ENCODE assay signal across 9 mouse cellular contexts in genomic region chr10:75832272-75832895, GRCm38 (mm10). TPM values are rescaled to one million over a fixed set of nuclear protein-coding genes. Genes with fewer than 3 reads are reported as not detected.
DNase-seq lines count a peak whose midpoint lies in the region; ATAC-seq and TF ChIP-seq lines count a peak whose summit lies in the region.
"Had no signal": no experiment of that assay in that cellular context is flagged by ENCODE, and none has a peak within 500 bp of the region (broad histone marks: within the 10 kb centered on the region; RNA-seq: fewer than 3 reads in every experiment).

No protein-coding gene starts in this region.

- DNase-seq in ovary, adult 18-20 months (ENCODE audit: low spot score) = peak; percentile 62
- DNase-seq in ovary, postnatal 10 days (ENCODE audit: low spot score) = no peak
- DNase-seq in adrenal gland, adult 18-20 months (ENCODE audit: low spot score in 2 of 2) = peak; percentile 67
- peak; percentile 47 for DNase-seq in embryonic facial prominence, embryonic 10.5 days (ENCODE audit: low spot score)
- peak; percentile 59 for DNase-seq in kidney, postnatal 0 days (ENCODE audit: low spot score)
- peak; percentile 51 to 74 for DNase-seq in thymus, postnatal 10 days (ENCODE audit: low spot score in 2 of 2)

- TF ChIP-seq CTCF in kidney, postnatal 0 days (IDR thresholded peaks at IDR 0.05; ENCODE audit: low read depth) = peak; percentile 83

- no peak overlapping the region for H3K27ac ChIP-seq in embryonic facial prominence, embryonic 10.5 days (replicated peaks)
- H3K27ac ChIP-seq in kidney, postnatal 0 days = no peak overlapping the region
- H3K27ac ChIP-seq: neural tube, embryonic 13.5 days had no signal

- no peak overlapping the region for H3K9ac ChIP-seq in kidney, postnatal 0 days (ENCODE audit: low read depth, low read length)
- H3K9ac ChIP-seq: neural tube, embryonic 13.5 days had no signal

- peaks cover 43% of the 10 kb centered on the region for H3K4me1 ChIP-seq in embryonic facial prominence, embryonic 10.5 days
- peaks cover 18% of the 10 kb centered on the region; the same call in 1 of the 2 replicates for H3K4me1 ChIP-seq in kidney, postnatal 0 days (replicated peaks; ENCODE audit: insufficient read depth, low read length)

- no peaks in the 10 kb centered on the region for H3K36me3 ChIP-seq in embryonic facial prominence, embryonic 10.5 days (replicated peaks)
- H3K36me3 ChIP-seq in kidney, postnatal 0 days (ENCODE audit: insufficient read depth, low read length) = no peaks in the 10 kb centered on the region
- H3K36me3 ChIP-seq: neural tube, embryonic 13.5 days had no signal

- H3K4me3 ChIP-seq in embryonic facial prominence, embryonic 10.5 days = no peak overlapping the region
- H3K4me3 ChIP-seq in kidney, postnatal 0 days (replicated peaks; ENCODE audit: low read depth, low read length) = no peak overlapping the region
- H3K4me3 ChIP-seq: neural tube, embryonic 13.5 days had no signal

- ATAC-seq in kidney, postnatal 0 days (replicated peaks; ENCODE audit: low FRiP score, low read depth) = no peak
- peak; percentile 53 for ATAC-seq in megakaryocyte progenitor cell, adult 5-6 weeks (replicated peaks; ENCODE audit: poor library complexity)

- H3K4me2 ChIP-seq in kidney, postnatal 0 days (ENCODE audit: low read length) = no peak overlapping the region

- no peaks in the 10 kb centered on the region for H3K9me3 ChIP-seq in embryonic facial prominence, embryonic 10.5 days
- no peaks in the 10 kb centered on the region for H3K9me3 ChIP-seq in kidney, postnatal 0 days (replicated peaks; ENCODE audit: low read length)
- H3K9me3 ChIP-seq: neural tube, embryonic 13.5 days had no signal

- 67% methylated on average over 13 of the region's 13 CpGs for WGBS in embryonic facial prominence, embryonic 10.5 days
- 73% methylated on average over 13 of the region's 13 CpGs for WGBS in kidney, postnatal 0 days

- H3K27me3 ChIP-seq in embryonic facial prominence, embryonic 10.5 days (replicated peaks; ENCODE audit: low read depth, poor library complexity, severe bottlenecking) = peaks cover 29% of the 10 kb centered on the region
- no peaks in the 10 kb centered on the region for H3K27me3 ChIP-seq in kidney, postnatal 0 days (ENCODE audit: insufficient read depth, low read length)

RNA-seq across cellular contexts. Expression of gene Gstt2, which starts 4.8 kb away (rescaled TPM):
- 10 to 100 TPM; 25.5 to 31.1 TPM for total RNA-seq in adrenal gland, adult 18-20 months (2021)
- 6.8 and 8.5 TPM in 2 replicates for polyA plus RNA-seq in embryonic facial prominence, embryonic 10.5 days (2016; fragmentation: Nextera tagmentation; extraction: Ambion mirVana)
- polyA plus RNA-seq in kidney, postnatal 0 days (2015; fragmentation: Nextera tagmentation; extraction: Ambion mirVana) = 125 and 129 TPM in 2 replicates
- 23.8 and 24.1 TPM in 2 replicates for total RNA-seq in megakaryocyte progenitor cell, adult 5-6 weeks (2015)
- 14.2 and 21.6 TPM in 2 replicates for total RNA-seq in megakaryocyte progenitor cell, adult 5-6 weeks (2017)

RNA-seq across cellular contexts. Expression of gene Gstt4, which starts 10.0 kb away (rescaled TPM):
- total RNA-seq in adrenal gland, adult 18-20 months (2021) = not detected
- polyA plus RNA-seq in embryonic facial prominence, embryonic 10.5 days (2016; fragmentation: Nextera tagmentation; extraction: Ambion mirVana) = 0.21 TPM in 1 of 2 replicates, not detected in the other
- not detected in 2 replicates for polyA plus RNA-seq in kidney, postnatal 0 days (2015; fragmentation: Nextera tagmentation; extraction: Ambion mirVana)
- total RNA-seq in megakaryocyte progenitor cell, adult 5-6 weeks (2015) = not detected in 2 replicates
- not detected in 2 replicates for total RNA-seq in megakaryocyte progenitor cell, adult 5-6 weeks (2017)
- polyA plus RNA-seq: heart, embryonic 16.5 days; neural tube, embryonic 13.5 days had no signal

RNA-seq across cellular contexts. Expression of gene Mif, which starts 27.7 kb away (rescaled TPM):
- 100 to 1,000 TPM; 221 to 268 TPM for total RNA-seq in adrenal gland, adult 18-20 months (2021)
- 3,361 and 3,650 TPM in 2 replicates for polyA plus RNA-seq in embryonic facial prominence, embryonic 10.5 days (2016; fragmentation: Nextera tagmentation; extraction: Ambion mirVana)
- polyA plus RNA-seq in kidney, postnatal 0 days (2015; fragmentation: Nextera tagmentation; extraction: Ambion mirVana) = 1,473 and 1,501 TPM in 2 replicates
- total RNA-seq in megakaryocyte progenitor cell, adult 5-6 weeks (2015) = 477 and 576 TPM in 2 replicates
- total RNA-seq in megakaryocyte progenitor cell, adult 5-6 weeks (2017) = 746 and 790 TPM in 2 replicates

RNA-seq across cellular contexts. Expression of gene Gstt1, which starts 34.0 kb away (rescaled TPM):
- 10 to 100 TPM; 57.9 to 82.4 TPM for total RNA-seq in adrenal gland, adult 18-20 months (2021)
- polyA plus RNA-seq in embryonic facial prominence, embryonic 10.5 days (2016; fragmentation: Nextera tagmentation; extraction: Ambion mirVana) = 3.0 and 4.3 TPM in 2 replicates
- 33.2 and 34.4 TPM in 2 replicates for polyA plus RNA-seq in kidney, postnatal 0 days (2015; fragmentation: Nextera tagmentation; extraction: Ambion mirVana)
- not detected in 2 replicates for total RNA-seq in megakaryocyte progenitor cell, adult 5-6 weeks (2015)
- 2.3 TPM in 1 of 2 replicates, not detected in the other for total RNA-seq in megakaryocyte progenitor cell, adult 5-6 weeks (2017)

RNA-seq across cellular contexts. Expression of gene Gstt3, which starts 51.2 kb away (rescaled TPM):
- total RNA-seq in adrenal gland, adult 18-20 months (2021) = 10 to 100 TPM; 19.5 to 30.6 TPM
- polyA plus RNA-seq in embryonic facial prominence, embryonic 10.5 days (2016; fragmentation: Nextera tagmentation; extraction: Ambion mirVana) = 2.4 and 4.3 TPM in 2 replicates
- 76.5 and 78.3 TPM in 2 replicates for polyA plus RNA-seq in kidney, postnatal 0 days (2015; fragmentation: Nextera tagmentation; extraction: Ambion mirVana)
- total RNA-seq in megakaryocyte progenitor cell, adult 5-6 weeks (2015) = 4.9 and 5.5 TPM in 2 replicates
- total RNA-seq in megakaryocyte progenitor cell, adult 5-6 weeks (2017) = 3.2 and 4.7 TPM in 2 replicates
